Mouse (Mus musculus) heart, adult 18-20 months (tissue): Measurements from ENCODE around the gene Cnfn. TPM values are rescaled to one million over a fixed set of nuclear protein-coding genes. Genes with fewer than 3 reads are reported as not detected.
"Not testable (repeated sequence)": the region's sequence is repeated elsewhere in the genome, so short reads cannot be mapped to it uniquely, and the experiment has no call there.

Source experiments
- DNase-seq, 2 experiments: peaks; one replicate each; pipeline ENCODE4 v3.0.0; 2021 to 2022; ENCODE audit warnings: mixed read lengths in 1 of 2
- long read RNA-seq, 2 experiments: library from polyadenylated mRNA; stranded (forward); transcript quantifications; one replicate each; pipeline ENCODE4 v2.0.0; 2021
- total RNA-seq, 2 experiments: library from RNA; stranded (reverse); gene quantifications; 2 replicates each; pipeline ENCODE4 v1.2.3; 2021

Cnfn gene
- total RNA-seq = not detected
- long read RNA-seq, experiment 1 = 0 reads
- long read RNA-seq, experiment 2 = 0 reads

GRCm38 (mm10) chr7:25369058-25369749, at the start of gene Cnfn:
Gene Cnfn, minus strand, starts transcription at chr7:25369724.
- no peak for DNase-seq

GRCm38 (mm10) chr7:25417597-25417996, 48.1 kb upstream of the Cnfn start:
- peak in 1 of 2 experiments; percentile 61 for DNase-seq

GRCm38 (mm10) chr7:25412833-25413441, 43.4 kb upstream of the Cnfn start, which contains the start of gene Cxcl17:
Gene Cxcl17, minus strand, starts transcription at chr7:25412886.
- no peak for DNase-seq

GRCm38 (mm10) chr7:25411861-25412260, 42.3 kb upstream of the Cnfn start:
- DNase-seq = no peak

GRCm38 (mm10) chr7:25410969-25411615, 41.6 kb upstream of the Cnfn start:
- DNase-seq = no peak

GRCm38 (mm10) chr7:25409114-25409760, 39.7 kb upstream of the Cnfn start:
- DNase-seq = no peak

GRCm38 (mm10) chr7:25406468-25406867, 36.9 kb upstream of the Cnfn start:
- no peak for DNase-seq

GRCm38 (mm10) chr7:25402671-25403101, 33.2 kb upstream of the Cnfn start:
- DNase-seq = peak in 1 of 2 experiments; percentile 66

- no peak for DNase-seq
These were observed 32.5 kb upstream of the Cnfn start for GRCm38 (mm10) chr7:25401986-25402385.

GRCm38 (mm10) chr7:25401551-25401950, 32.0 kb upstream of the Cnfn start:
- DNase-seq = no peak

GRCm38 (mm10) chr7:25399028-25399427, 29.5 kb upstream of the Cnfn start:
- not testable (repeated sequence) for DNase-seq

- DNase-seq = no peak
These were observed 29.1 kb upstream of the Cnfn start, which contains the start of gene Lipe for GRCm38 (mm10) chr7:25398610-25399009. Gene Lipe, minus strand, starts transcription at chr7:25398710.

- DNase-seq = no peak
These were observed 27.1 kb upstream of the Cnfn start for GRCm38 (mm10) chr7:25396621-25397020.

GRCm38 (mm10) chr7:25395558-25396521, 26.3 kb upstream of the Cnfn start:
- DNase-seq = peak; percentile 98 to 99

- no peak for DNase-seq
These were observed 25.6 kb upstream of the Cnfn start for GRCm38 (mm10) chr7:25395186-25395557.

GRCm38 (mm10) chr7:25394754-25395153, 25.2 kb upstream of the Cnfn start:
- DNase-seq = peak in 1 of 2 experiments; percentile 38

GRCm38 (mm10) chr7:25393451-25394210, 24.1 kb upstream of the Cnfn start:
- no peak for DNase-seq

- no peak for DNase-seq
These were observed 23.3 kb upstream of the Cnfn start for GRCm38 (mm10) chr7:25392851-25393250.

GRCm38 (mm10) chr7:25391856-25392453, 22.4 kb upstream of the Cnfn start:
- no peak for DNase-seq

GRCm38 (mm10) chr7:25390986-25391385, 21.5 kb upstream of the Cnfn start:
- DNase-seq = no peak
